Mouse (Mus musculus): ENCODE data around the gene Gck. TPM values are rescaled to one million over a fixed set of nuclear protein-coding genes. Genes with fewer than 3 reads are reported as not detected.

Gck gene
- polyA plus RNA-seq, 1 experiment from 2014 or later = 1.3 TPM

DNA sequence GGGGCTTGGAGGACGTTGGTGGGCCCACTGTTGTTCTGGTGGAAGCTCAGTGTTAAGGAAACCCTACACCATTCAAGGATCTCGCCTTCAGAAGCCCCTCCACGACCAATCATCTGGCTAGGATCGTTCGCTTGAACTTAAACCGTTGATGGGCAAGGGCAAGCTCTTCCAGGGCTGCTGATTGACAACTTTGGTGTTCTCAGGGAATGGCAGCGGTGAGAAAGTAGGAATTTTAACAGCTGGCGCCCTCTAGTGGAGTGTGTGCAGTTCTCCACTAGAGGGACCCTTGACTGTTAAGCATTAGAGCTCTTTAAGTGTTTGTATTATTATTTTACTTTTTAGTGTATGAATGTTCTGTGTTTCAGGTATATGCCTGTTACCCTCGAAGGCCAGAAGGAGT lies 63.7 kb downstream of the Gck start:
- no peak overlapping the region for H3K4me2 ChIP-seq (ENCODE audit: low read depth, low read length)
- H3K27ac ChIP-seq (ENCODE audit: low read depth) = no peak overlapping the region
- H3K9me3 ChIP-seq (ENCODE audit: low read length) = no peaks in the 10 kb centered on the region
- H3K27me3 ChIP-seq (ENCODE audit: insufficient read depth, low read length) = no peaks in the 10 kb centered on the region
- WGBS (ENCODE audit: insufficient replicate concordance) = 16% methylated on average over 9 of the region's 9 CpGs
- H3K36me3 ChIP-seq (replicated peaks; ENCODE audit: insufficient read depth, low read length) = no peaks in the 10 kb centered on the region
- no peak overlapping the region for H3K9ac ChIP-seq (replicated peaks)
- DNase-seq = peak; percentile 72
- TF ChIP-seq CTCF (IDR thresholded peaks at IDR 0.05; ENCODE audit: low read depth) (peak; percentile 90), EP300 (IDR thresholded peaks at IDR 0.05; ENCODE audit: low read depth) (no peak)
- ATAC-seq = no peak
- no peak overlapping the region for H3K4me3 ChIP-seq (ENCODE audit: low read depth, low read length)
- no peaks in the 10 kb centered on the region for H3K4me1 ChIP-seq (ENCODE audit: insufficient read depth)

DNA sequence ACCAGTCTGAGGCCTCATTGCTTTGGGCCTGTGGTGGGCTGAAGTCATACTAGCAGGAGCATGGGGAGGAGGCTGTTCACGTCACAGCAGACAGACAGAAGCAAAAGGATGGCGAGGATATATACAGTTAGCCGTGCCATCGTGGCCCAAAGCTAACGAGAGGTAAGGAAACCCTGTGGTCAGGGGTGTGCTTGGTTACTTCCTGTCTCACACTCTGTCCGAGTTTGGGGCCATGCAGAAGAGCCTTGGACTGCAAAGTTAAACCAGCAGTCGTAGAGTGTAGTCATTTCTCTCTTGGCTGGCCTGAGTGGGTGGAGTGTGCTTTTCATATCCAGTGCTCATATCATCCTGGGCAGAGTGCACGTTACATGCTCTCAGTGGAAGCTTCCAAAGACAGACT lies 67.4 kb downstream of the Gck start:
- no peak for DNase-seq
- Histone ChIP-seq H3K27me3 (ENCODE audit: insufficient read depth, low read length) (no peaks in the 10 kb centered on the region), H3K9me3 (ENCODE audit: low read length) (no peaks in the 10 kb centered on the region), H3K4me1 (ENCODE audit: insufficient read depth) (peaks cover 7% of the 10 kb centered on the region), H3K4me2 (ENCODE audit: low read depth, low read length) (no peak overlapping the region), H3K27ac (ENCODE audit: low read depth) (no peak overlapping the region), H3K9ac (replicated peaks) (no peak overlapping the region), H3K36me3 (replicated peaks; ENCODE audit: insufficient read depth, low read length) (no peaks in the 10 kb centered on the region), H3K4me3 (ENCODE audit: low read depth, low read length) (no peak overlapping the region)
- no peak for TF ChIP-seq EP300 (IDR thresholded peaks at IDR 0.05; ENCODE audit: low read depth)
- TF ChIP-seq CTCF (IDR thresholded peaks at IDR 0.05; ENCODE audit: low read depth) = no peak
- WGBS (ENCODE audit: insufficient replicate concordance) = 29% methylated on average over 8 of the region's 8 CpGs
- no peak for ATAC-seq

DNA sequence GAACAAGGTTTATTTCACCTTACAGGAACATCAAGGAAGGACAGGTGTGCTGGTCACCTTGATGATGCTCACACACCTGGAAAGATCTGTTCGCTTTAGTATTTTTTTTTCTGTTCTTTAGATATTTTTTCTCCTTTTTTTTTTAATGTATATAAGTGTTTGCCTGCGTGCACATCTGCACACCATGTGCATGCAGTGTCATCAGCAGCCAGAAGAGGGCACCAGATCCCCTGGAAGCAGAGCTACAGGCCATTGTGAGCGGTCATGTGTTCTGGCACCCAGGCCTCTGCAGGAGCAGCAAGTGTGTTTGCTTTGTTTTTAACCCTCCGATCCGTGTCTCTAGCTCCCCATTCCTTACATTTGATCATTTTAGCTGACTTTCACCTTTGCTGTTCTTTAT lies 70.0 kb downstream of the Gck start:
- ATAC-seq = no peak
- H3K9ac ChIP-seq (replicated peaks) = no peak overlapping the region
- 69% methylated on average over 5 of the region's 5 CpGs for WGBS (ENCODE audit: insufficient replicate concordance)
- H3K9me3 ChIP-seq (ENCODE audit: low read length) = no peaks in the 10 kb centered on the region
- DNase-seq = peak; percentile 72
- no peak overlapping the region for H3K4me2 ChIP-seq (ENCODE audit: low read depth, low read length)
- H3K4me3 ChIP-seq (ENCODE audit: low read depth, low read length) = no peak overlapping the region
- H3K27ac ChIP-seq (ENCODE audit: low read depth) = no peak overlapping the region
- H3K4me1 ChIP-seq (ENCODE audit: insufficient read depth) = peaks cover 15% of the 10 kb centered on the region
- TF ChIP-seq EP300 (IDR thresholded peaks at IDR 0.05; ENCODE audit: low read depth) (no peak), CTCF (IDR thresholded peaks at IDR 0.05; ENCODE audit: low read depth) (peak; percentile 85)
- H3K36me3 ChIP-seq (replicated peaks; ENCODE audit: insufficient read depth, low read length) = 0 out of 2 replicates have a peak, but pooled peaks cover under 1% of the 10 kb centered on the region
- H3K27me3 ChIP-seq (ENCODE audit: insufficient read depth, low read length) = no peaks in the 10 kb centered on the region

DNA sequence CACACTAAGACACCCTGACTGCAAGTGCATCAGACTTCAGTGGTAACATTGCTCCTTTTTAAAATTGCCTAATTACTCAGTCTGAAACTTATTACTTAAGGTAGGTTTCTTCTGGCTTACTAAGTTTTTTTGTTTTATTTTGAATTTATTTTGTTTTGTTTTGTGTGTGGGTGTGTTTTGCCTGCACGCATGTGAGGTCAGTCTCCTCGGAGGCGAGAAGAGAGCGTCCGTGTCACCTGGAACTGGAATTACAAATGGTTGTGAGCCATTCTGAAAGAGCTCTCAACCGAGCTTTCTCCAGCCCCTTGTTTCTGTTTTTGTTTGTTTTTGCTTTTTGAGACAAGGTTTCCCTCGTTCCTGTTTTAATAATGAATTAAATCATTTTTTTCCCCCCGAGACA lies 71.2 kb downstream of the Gck start:
- peaks cover 15% of the 10 kb centered on the region for H3K4me1 ChIP-seq (ENCODE audit: insufficient read depth)
- ATAC-seq (no peak), DNase-seq (no peak)
- no peak for TF ChIP-seq CTCF (IDR thresholded peaks at IDR 0.05; ENCODE audit: low read depth)
- TF ChIP-seq EP300 (IDR thresholded peaks at IDR 0.05; ENCODE audit: low read depth) = no peak
- H3K9ac ChIP-seq (replicated peaks) = no peak overlapping the region; the same call in 1 of the 2 replicates
- H3K4me3 ChIP-seq (ENCODE audit: low read depth, low read length) = peak overlapping the region; percentile 65
- H3K27me3 ChIP-seq (ENCODE audit: insufficient read depth, low read length) = no peaks in the 10 kb centered on the region
- peak overlapping the region; percentile 7 for H3K27ac ChIP-seq (ENCODE audit: low read depth)
- peak overlapping the region; percentile 88 for H3K4me2 ChIP-seq (ENCODE audit: low read depth, low read length)
- 38% methylated on average over 8 of the region's 8 CpGs for WGBS (ENCODE audit: insufficient replicate concordance)
- peaks cover 12% of the 10 kb centered on the region for H3K36me3 ChIP-seq (replicated peaks; ENCODE audit: insufficient read depth, low read length)
- no peaks in the 10 kb centered on the region for H3K9me3 ChIP-seq (ENCODE audit: low read length)

DNA sequence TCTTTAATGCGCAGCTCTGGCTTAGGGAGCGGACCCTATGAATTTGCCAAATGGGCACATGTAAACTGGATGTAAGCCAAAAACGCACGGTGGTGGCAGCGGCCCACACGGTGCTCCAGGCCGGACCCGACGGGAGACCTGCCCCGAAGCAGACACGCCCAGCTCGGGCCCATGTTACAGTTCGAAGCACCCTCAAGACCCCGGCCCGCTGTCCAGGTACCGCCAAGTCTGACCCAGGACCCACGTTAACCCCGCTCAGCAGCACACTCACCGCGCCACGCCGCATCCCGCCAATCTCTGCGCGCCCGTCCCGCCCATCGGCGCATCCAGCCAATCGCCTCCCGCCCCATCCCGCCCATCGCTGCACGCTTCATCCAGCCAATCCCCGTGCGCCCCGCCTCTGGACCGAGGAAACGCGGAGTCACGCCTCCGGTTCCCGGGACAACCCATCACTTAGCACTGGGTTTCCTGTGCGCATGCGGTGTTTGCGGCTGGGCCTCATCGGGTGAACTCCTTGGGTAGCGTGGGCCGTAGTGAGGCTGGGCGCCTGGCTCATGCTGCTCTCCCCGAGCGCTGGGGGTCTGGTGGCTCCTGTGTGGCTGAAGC lies 71.9 kb downstream of the Gck start, which contains the start of gene Pold2:
Gene Pold2 (minus strand): TSS at position 372 of the 606 bp plus-strand sequence.
- under 1% methylated on average over 52 of the region's 52 CpGs for WGBS (ENCODE audit: insufficient replicate concordance)
- Histone ChIP-seq H3K4me3 (ENCODE audit: low read depth, low read length) (peak within 1 kb of the TSS; percentile 65), H3K4me2 (ENCODE audit: low read depth, low read length) (peak within 1 kb of the TSS; percentile 88), H3K4me1 (ENCODE audit: insufficient read depth) (peaks cover 15% of the 10 kb centered on the region), H3K27me3 (ENCODE audit: insufficient read depth, low read length) (no peaks in the 10 kb centered on the region), H3K9ac (replicated peaks) (peak within 1 kb of the TSS; percentile 52), H3K9me3 (ENCODE audit: low read length) (no peaks in the 10 kb centered on the region), H3K27ac (ENCODE audit: low read depth) (peak within 1 kb of the TSS; percentile 7), H3K36me3 (replicated peaks; ENCODE audit: insufficient read depth, low read length) (peaks cover 18% of the 10 kb centered on the region)
- ATAC-seq = peak; percentile 100
- TF ChIP-seq CTCF (IDR thresholded peaks at IDR 0.05; ENCODE audit: low read depth) = no peak
- no peak for TF ChIP-seq EP300 (IDR thresholded peaks at IDR 0.05; ENCODE audit: low read depth)
- DNase-seq = peak; percentile 99

DNA sequence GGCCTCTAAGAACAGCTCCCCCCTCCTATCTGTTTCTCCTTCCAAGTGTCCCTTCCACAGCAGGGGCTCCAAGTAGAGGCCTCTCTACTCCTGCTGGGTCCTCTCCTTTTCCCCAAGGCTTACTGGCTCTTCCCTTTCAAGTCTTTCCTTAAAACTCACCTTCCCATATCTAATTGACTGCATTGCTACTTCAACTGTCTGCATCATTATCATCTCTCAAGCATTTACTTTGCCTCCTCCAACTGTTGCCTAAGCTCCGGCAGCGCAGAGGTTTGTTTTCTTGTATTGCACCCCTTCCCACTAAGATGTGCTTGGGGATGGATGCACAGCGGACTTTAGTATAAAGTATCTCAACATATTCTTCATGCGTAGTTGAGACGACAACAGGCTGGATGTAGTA lies 72.5 kb downstream of the Gck start:
- 2% methylated on average over 5 of the region's 5 CpGs for WGBS (ENCODE audit: insufficient replicate concordance)
- Histone ChIP-seq H3K4me3 (ENCODE audit: low read depth, low read length) (peak overlapping the region; percentile 65), H3K4me2 (ENCODE audit: low read depth, low read length) (peak overlapping the region; percentile 88), H3K27me3 (ENCODE audit: insufficient read depth, low read length) (no peaks in the 10 kb centered on the region), H3K9ac (replicated peaks) (peak overlapping the region; percentile 52), H3K27ac (ENCODE audit: low read depth) (no peak overlapping the region), H3K4me1 (ENCODE audit: insufficient read depth) (peaks cover 15% of the 10 kb centered on the region), H3K9me3 (ENCODE audit: low read length) (no peaks in the 10 kb centered on the region), H3K36me3 (replicated peaks; ENCODE audit: insufficient read depth, low read length) (peaks cover 24% of the 10 kb centered on the region)
- ATAC-seq (no peak), DNase-seq (no peak)
- TF ChIP-seq EP300 (IDR thresholded peaks at IDR 0.05; ENCODE audit: low read depth) = no peak
- no peak for TF ChIP-seq CTCF (IDR thresholded peaks at IDR 0.05; ENCODE audit: low read depth)
